Mouse (Mus musculus): Measurements from ENCODE around the gene Nhlh1. TPM values are rescaled to one million over a fixed set of nuclear protein-coding genes. Genes with fewer than 3 reads are reported as not detected.
A peak's percentile ranks its signal among the peaks of the same experiment; 100 is the strongest.

The Nhlh1 gene
- total RNA-seq (2017): not detected in 2 replicates

- no peak for ATAC-seq (ENCODE audit: extremely low read depth, insufficient number of reproducible peaks, low FRiP score, poor library complexity, severe bottlenecking)
These were observed at the start of gene Nhlh1 for GRCm38 (mm10) chr1:172057491-172057921. Gene Nhlh1 (minus strand): TSS chr1:172057573.

- no peak for ATAC-seq (ENCODE audit: extremely low read depth, insufficient number of reproducible peaks, low FRiP score, poor library complexity, severe bottlenecking)
These were observed 47.7 kb upstream of the Nhlh1 start for GRCm38 (mm10) chr1:172105101-172105500.

GRCm38 (mm10) chr1:172103619-172104018 lies 46.2 kb upstream of the Nhlh1 start:
- no peak for ATAC-seq (ENCODE audit: extremely low read depth, insufficient number of reproducible peaks, low FRiP score, poor library complexity, severe bottlenecking)

- no peak for ATAC-seq (ENCODE audit: extremely low read depth, insufficient number of reproducible peaks, low FRiP score, poor library complexity, severe bottlenecking)
These were observed 42.1 kb upstream of the Nhlh1 start for GRCm38 (mm10) chr1:172099325-172100033.

GRCm38 (mm10) chr1:172095202-172095601 lies 37.8 kb upstream of the Nhlh1 start:
- no peak for ATAC-seq (ENCODE audit: extremely low read depth, insufficient number of reproducible peaks, low FRiP score, poor library complexity, severe bottlenecking)

- ATAC-seq (ENCODE audit: extremely low read depth, insufficient number of reproducible peaks, low FRiP score, poor library complexity, severe bottlenecking): no peak
These were observed 36.9 kb upstream of the Nhlh1 start for GRCm38 (mm10) chr1:172094295-172094694.

GRCm38 (mm10) chr1:172093522-172093921 lies 36.1 kb upstream of the Nhlh1 start:
- no peak for ATAC-seq (ENCODE audit: extremely low read depth, insufficient number of reproducible peaks, low FRiP score, poor library complexity, severe bottlenecking)

- ATAC-seq (ENCODE audit: extremely low read depth, insufficient number of reproducible peaks, low FRiP score, poor library complexity, severe bottlenecking): no peak
These were observed 25.6 kb upstream of the Nhlh1 start for GRCm38 (mm10) chr1:172082899-172083445.

GRCm38 (mm10) chr1:172082101-172082898 lies 24.9 kb upstream of the Nhlh1 start, which contains the start of the genes Copa and Ncstn:
Gene Copa (plus strand): TSS chr1:172082529.
Gene Ncstn (minus strand): TSS chr1:172082795.
- peak; percentile 99 for ATAC-seq (ENCODE audit: extremely low read depth, insufficient number of reproducible peaks, low FRiP score, poor library complexity, severe bottlenecking)

- no peak for ATAC-seq (ENCODE audit: extremely low read depth, insufficient number of reproducible peaks, low FRiP score, poor library complexity, severe bottlenecking)
These were observed 20.6 kb upstream of the Nhlh1 start for GRCm38 (mm10) chr1:172077981-172078380.

- ATAC-seq (ENCODE audit: extremely low read depth, insufficient number of reproducible peaks, low FRiP score, poor library complexity, severe bottlenecking): no peak
These were observed 15.2 kb upstream of the Nhlh1 start for GRCm38 (mm10) chr1:172072604-172073003.

- ATAC-seq (ENCODE audit: extremely low read depth, insufficient number of reproducible peaks, low FRiP score, poor library complexity, severe bottlenecking): no peak
These were observed 14.2 kb upstream of the Nhlh1 start for GRCm38 (mm10) chr1:172071556-172071955.

- no peak for ATAC-seq (ENCODE audit: extremely low read depth, insufficient number of reproducible peaks, low FRiP score, poor library complexity, severe bottlenecking)
These were observed 12.9 kb upstream of the Nhlh1 start for GRCm38 (mm10) chr1:172070227-172070626.

GRCm38 (mm10) chr1:172064613-172065141 lies 7.3 kb upstream of the Nhlh1 start:
- ATAC-seq (ENCODE audit: extremely low read depth, insufficient number of reproducible peaks, low FRiP score, poor library complexity, severe bottlenecking): no peak

- no peak for ATAC-seq (ENCODE audit: extremely low read depth, insufficient number of reproducible peaks, low FRiP score, poor library complexity, severe bottlenecking)
These were observed 6.1 kb upstream of the Nhlh1 start for GRCm38 (mm10) chr1:172063291-172064023.

- ATAC-seq (ENCODE audit: extremely low read depth, insufficient number of reproducible peaks, low FRiP score, poor library complexity, severe bottlenecking): no peak
These were observed 4.7 kb upstream of the Nhlh1 start for GRCm38 (mm10) chr1:172062101-172062500.

GRCm38 (mm10) chr1:172061217-172061616 lies 3.8 kb upstream of the Nhlh1 start:
- ATAC-seq (ENCODE audit: extremely low read depth, insufficient number of reproducible peaks, low FRiP score, poor library complexity, severe bottlenecking): no peak

- no peak for ATAC-seq (ENCODE audit: extremely low read depth, insufficient number of reproducible peaks, low FRiP score, poor library complexity, severe bottlenecking)
These were observed 3.3 kb upstream of the Nhlh1 start for GRCm38 (mm10) chr1:172060659-172061058.

- no peak for ATAC-seq (ENCODE audit: extremely low read depth, insufficient number of reproducible peaks, low FRiP score, poor library complexity, severe bottlenecking)
These were observed 1.5 kb upstream of the Nhlh1 start for GRCm38 (mm10) chr1:172058874-172059273.
